Mouse (Mus musculus) limb, embryonic 14.5 days (tissue): ENCODE measurements at regions not wholly inside any gene's neighbourhood (a gene's known extent, or its start where the extent isn't known, plus 50 kb on each side); places are given as distances from the start of the nearest gene placed in this dataset.
A peak's percentile ranks its signal among the peaks of the same experiment; 100 is the strongest.

Experiments
- ATAC-seq: fragments of 200-750 bp; cut with Nextera tagmentation; 2 replicates; pipeline ENCODE4 v1.8.0; 2017; ENCODE audit warnings: low read depth, moderate number of reproducible peaks, moderate TSS enrichment; ENCODE audit not compliant: low FRiP score
- DNase-seq: peaks from one replicate; pipeline ENCODE4 v3.0.0-alpha.2; 2015; ENCODE audit warnings: low spot score
- H3K27ac ChIP-seq: fragments of 300-500 bp; sonication (generic); replicated peaks from 2 replicates; pipeline ENCODE4 v1.5.1; 2014; ENCODE audit warnings: low read depth, mild to moderate bottlenecking, low read length, moderate library complexity, mixed read lengths
- H3K27me3 ChIP-seq: fragments of 300-500 bp; sonication (generic); 2 replicates; pipeline ENCODE4 v1.6.1; 2014; ENCODE audit warnings: low read length, mixed read lengths; ENCODE audit not compliant: control insufficient read depth, insufficient read depth
- H3K36me3 ChIP-seq: fragments of 300-500 bp; sonication (generic); 2 replicates; pipeline ENCODE4 v1.6.1; 2014; ENCODE audit warnings: mild to moderate bottlenecking, low read length, moderate library complexity, mixed read lengths; ENCODE audit not compliant: control insufficient read depth, insufficient read depth
- H3K4me1 ChIP-seq: fragments of 300-500 bp; sonication (generic); 2 replicates; pipeline ENCODE4 v1.6.1; 2014; ENCODE audit warnings: antibody characterized with exemption, low read length, mixed read lengths; ENCODE audit not compliant: control insufficient read depth, insufficient read depth
- H3K4me2 ChIP-seq: fragments of 300-500 bp; sonication (generic); replicated peaks from 2 replicates; pipeline ENCODE4 v1.6.1; 2014; ENCODE audit warnings: low read depth, mild to moderate bottlenecking, low read length, moderate library complexity; ENCODE audit not compliant: severe bottlenecking
- H3K4me3 ChIP-seq: fragments of 300-500 bp; sonication (generic); replicated peaks from 2 replicates; pipeline ENCODE4 v1.5.1; 2014; ENCODE audit warnings: low read length
- H3K9ac ChIP-seq: fragments of 300-500 bp; sonication (generic); 2 replicates; pipeline ENCODE4 v1.6.1; 2014; ENCODE audit warnings: mild to moderate bottlenecking, low read depth, low read length, moderate library complexity; ENCODE audit not compliant: severe bottlenecking
- H3K9me3 ChIP-seq: fragments of 300-500 bp; sonication (generic); 2 replicates; pipeline ENCODE4 v1.6.1; 2016; ENCODE audit warnings: low read length; ENCODE audit not compliant: control insufficient read depth
- POLR2A ChIP-seq: fragments of 200-500 bp; IDR thresholded peaks from 2 replicates; pipeline ENCODE4 v1.8.0; 2012; ENCODE audit warnings: inconsistent platforms, mild to moderate bottlenecking, moderate library complexity, borderline replicate concordance; ENCODE audit not compliant: insufficient read depth, insufficient read length; ENCODE audit errors: extremely low read depth
- WGBS: fragments of 180-500 bp; shearing (Covaris S2); extraction: QIAGEN DNeasy Blood & Tissue Kit; methylation state at CpG from one replicate; pipeline ENCODE4 v1.1.7; 2014; 5-methylcytosine and 5-hydroxymethylcytosine counted together

DNA sequence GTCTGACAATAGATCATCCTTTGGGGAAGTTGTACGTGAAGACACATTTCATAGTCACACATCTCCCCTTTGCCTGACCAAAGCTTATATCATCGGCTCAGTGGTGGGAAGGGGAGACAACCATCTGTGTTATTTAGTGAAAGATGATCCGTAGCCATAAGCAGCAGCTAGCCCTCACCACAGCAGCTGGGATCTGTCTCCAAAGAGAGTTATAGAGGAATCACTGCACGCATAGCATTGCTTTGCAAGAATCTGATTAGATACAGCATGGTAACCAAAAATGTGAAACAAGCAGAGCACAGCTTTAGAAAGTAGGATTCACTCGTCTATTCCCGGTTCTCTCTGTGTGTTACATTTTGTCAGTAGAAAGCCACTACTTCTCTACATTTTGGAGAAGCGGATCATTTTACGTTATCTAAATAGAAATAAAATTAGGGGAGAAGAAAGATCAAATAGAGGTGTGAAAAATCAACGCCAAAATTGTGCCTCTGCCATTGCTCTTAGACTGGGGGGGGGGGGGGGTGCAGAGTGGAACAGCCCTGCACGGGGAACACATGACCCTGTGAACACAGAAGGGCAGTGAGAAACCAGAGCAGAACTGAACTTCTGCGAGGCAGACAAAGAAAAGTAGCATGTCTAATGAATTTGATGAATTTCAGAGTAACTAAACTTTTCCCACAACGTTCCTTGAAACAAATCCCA is 108.7 kb upstream of the Acvr2a start:
- DNase-seq = peak; percentile 57
- no peak overlapping the region for H3K4me3 ChIP-seq
- no peak overlapping the region for H3K4me2 ChIP-seq
- H3K27me3 ChIP-seq = no peaks in the 10 kb centered on the region
- no peak for TF ChIP-seq POLR2A
- no peak overlapping the region for H3K27ac ChIP-seq
- H3K9me3 ChIP-seq = no peaks in the 10 kb centered on the region
- WGBS = 62% methylated on average over 12 of the region's 12 CpGs
- ATAC-seq = peak; percentile 80; the same call in 1 of the 2 replicates
- H3K9ac ChIP-seq = no peak overlapping the region
- no peaks in the 10 kb centered on the region for H3K36me3 ChIP-seq
- H3K4me1 ChIP-seq = no peaks in the 10 kb centered on the region

- no peak overlapping the region for H3K27ac ChIP-seq
- H3K36me3 ChIP-seq = no peaks in the 10 kb centered on the region
- DNase-seq (no peak), ATAC-seq (no peak)
- no peak overlapping the region for H3K9ac ChIP-seq
- no peak for TF ChIP-seq POLR2A
- no peaks in the 10 kb centered on the region for H3K9me3 ChIP-seq
- H3K4me2 ChIP-seq = no peak overlapping the region
- 60% methylated on average over 3 of the region's 3 CpGs for WGBS
- H3K27me3 ChIP-seq = no peaks in the 10 kb centered on the region
- no peak overlapping the region for H3K4me3 ChIP-seq
- H3K4me1 ChIP-seq = no peaks in the 10 kb centered on the region
These were observed 108.1 kb upstream of the Acvr2a start for GRCm38 (mm10) chr2:48705805-48706150.

GRCm38 (mm10) chr2:48706188-48706587 is 107.7 kb upstream of the Acvr2a start:
- Histone ChIP-seq H3K27me3 (no peaks in the 10 kb centered on the region), H3K4me1 (no peaks in the 10 kb centered on the region), H3K9ac (no peak overlapping the region), H3K36me3 (no peaks in the 10 kb centered on the region), H3K4me3 (no peak overlapping the region), H3K9me3 (no peaks in the 10 kb centered on the region), H3K4me2 (no peak overlapping the region), H3K27ac (no peak overlapping the region)
- TF ChIP-seq POLR2A = no peak
- no peak for ATAC-seq
- 48% methylated on average over 5 of the region's 5 CpGs for WGBS
- no peak for DNase-seq

DNA sequence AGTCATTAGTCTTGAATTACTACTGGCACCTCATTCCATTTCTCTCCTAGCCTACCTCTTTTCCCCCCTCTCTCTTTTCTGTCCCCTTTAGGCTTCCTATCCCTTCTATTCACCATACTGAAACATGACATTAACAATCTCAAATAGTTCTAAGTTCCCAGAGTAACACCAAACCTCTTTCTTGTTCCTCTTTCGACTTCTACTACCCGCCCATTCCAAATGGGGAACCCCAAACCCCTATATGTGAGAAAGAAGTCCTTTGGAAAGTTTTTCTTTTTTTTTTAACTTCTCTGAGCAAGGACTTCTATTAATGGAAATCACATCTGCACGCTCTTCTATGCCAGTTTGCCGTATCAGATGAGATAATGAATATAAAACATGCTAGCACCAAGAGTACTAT is 97.7 kb upstream of the Acvr2a start:
- H3K9ac ChIP-seq = no peak overlapping the region
- H3K27me3 ChIP-seq = no peaks in the 10 kb centered on the region
- H3K36me3 ChIP-seq = no peaks in the 10 kb centered on the region
- H3K9me3 ChIP-seq = no peaks in the 10 kb centered on the region
- no peaks in the 10 kb centered on the region for H3K4me1 ChIP-seq
- H3K4me3 ChIP-seq = no peak overlapping the region
- no peak overlapping the region for H3K4me2 ChIP-seq
- no peak overlapping the region for H3K27ac ChIP-seq
- ATAC-seq = no peak
- no peak for TF ChIP-seq POLR2A
- WGBS = 93% methylated on average over 4 of the region's 4 CpGs
- no peak for DNase-seq

DNA sequence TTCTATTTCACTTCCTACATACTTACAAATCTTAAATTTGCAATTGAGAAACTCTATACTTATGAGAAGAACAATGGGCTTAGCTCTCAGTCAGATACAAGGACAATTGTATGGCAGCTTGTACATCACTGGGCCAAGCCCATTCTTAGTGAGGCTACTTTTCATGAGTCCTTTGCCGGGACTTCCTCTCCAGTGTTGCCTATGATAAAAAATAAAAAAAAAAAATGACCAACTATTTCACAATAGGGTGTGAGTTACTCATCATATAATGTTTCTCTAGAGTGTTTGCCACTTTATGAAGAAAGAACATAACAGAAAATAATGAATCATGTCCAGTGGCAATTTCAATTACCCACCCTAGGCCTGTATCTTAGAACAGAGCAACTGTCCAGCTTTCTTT is 96.1 kb upstream of the Acvr2a start:
- no peaks in the 10 kb centered on the region for H3K4me1 ChIP-seq
- H3K9me3 ChIP-seq = no peaks in the 10 kb centered on the region
- 95% methylated on average over 1 of the region's 1 CpGs for WGBS
- DNase-seq = no peak
- H3K27ac ChIP-seq = no peak overlapping the region
- no peaks in the 10 kb centered on the region for H3K27me3 ChIP-seq
- no peak overlapping the region for H3K4me3 ChIP-seq
- ATAC-seq = no peak
- H3K4me2 ChIP-seq = no peak overlapping the region
- TF ChIP-seq POLR2A = no peak
- H3K36me3 ChIP-seq = no peaks in the 10 kb centered on the region
- H3K9ac ChIP-seq = no peak overlapping the region

GRCm38 (mm10) chr2:48718261-48718660 is 95.6 kb upstream of the Acvr2a start:
- H3K9ac ChIP-seq = no peak overlapping the region
- no peaks in the 10 kb centered on the region for H3K27me3 ChIP-seq
- no peak overlapping the region for H3K4me2 ChIP-seq
- 74% methylated on average over 2 of the region's 2 CpGs for WGBS
- no peaks in the 10 kb centered on the region for H3K36me3 ChIP-seq
- TF ChIP-seq POLR2A = no peak
- H3K27ac ChIP-seq = no peak overlapping the region
- H3K4me3 ChIP-seq = no peak overlapping the region
- H3K9me3 ChIP-seq = no peaks in the 10 kb centered on the region
- ATAC-seq = no peak
- no peaks in the 10 kb centered on the region for H3K4me1 ChIP-seq
- DNase-seq = no peak
